Mouse (Mus musculus): ENCODE data around the gene Tpo. TPM values are rescaled to one million over a fixed set of nuclear protein-coding genes. Genes with fewer than 3 reads are reported as not detected.

Tpo gene
- polyA plus RNA-seq, 1 experiment, result 0.68 TPM

DNA sequence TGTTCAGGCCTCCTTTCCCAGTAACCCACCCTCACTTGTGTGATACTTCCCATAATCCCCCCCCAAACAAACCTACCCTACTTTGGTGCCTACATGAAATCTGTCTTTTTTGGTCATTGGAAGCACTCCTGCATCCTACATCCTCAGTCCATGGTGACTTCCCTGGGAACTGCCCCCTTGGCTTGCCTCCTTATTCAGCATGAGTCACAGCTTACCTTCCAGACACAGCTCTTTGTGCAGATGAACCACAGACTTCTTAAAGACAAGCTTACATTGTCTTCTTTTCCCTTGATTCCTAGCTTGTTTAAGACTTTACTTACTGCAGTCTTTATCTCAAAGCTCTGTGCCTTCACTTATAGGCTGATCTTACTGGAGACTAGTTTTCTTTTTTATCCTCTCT lies 112.0 kb downstream of the Tpo start:
- no peak for TF ChIP-seq POLR2A (IDR thresholded peaks at IDR 0.05; ENCODE audit: control insufficient read depth, low read depth, low read length)
- no peak for TF ChIP-seq CTCF (IDR thresholded peaks at IDR 0.05; ENCODE audit: control insufficient read depth, insufficient read depth, insufficient replicate concordance, low read depth, low read length)
- H3K36me3 ChIP-seq (ENCODE audit: control insufficient read depth, insufficient read depth, low read length), result no peaks in the 10 kb centered on the region

DNA sequence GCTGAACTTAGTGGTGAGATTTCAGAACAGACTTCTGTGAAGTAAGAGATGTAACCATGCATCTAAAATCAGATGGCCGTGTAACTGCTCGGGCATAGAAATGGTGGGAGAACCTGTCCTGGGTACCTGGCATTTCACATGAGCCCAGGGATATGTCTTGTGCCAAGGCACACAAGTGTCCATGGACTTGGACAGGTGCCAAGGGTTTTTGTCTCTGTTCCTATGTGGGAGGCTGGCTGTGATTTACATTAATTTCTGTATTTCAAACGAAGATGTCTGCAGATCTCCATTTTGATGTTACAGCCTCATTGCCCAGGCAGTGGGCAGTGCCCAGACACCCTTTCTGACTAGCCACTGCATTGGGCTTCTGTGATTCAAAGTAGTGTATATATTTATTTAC lies 115.3 kb downstream of the Tpo start:
- no peaks in the 10 kb centered on the region for H3K4me1 ChIP-seq (ENCODE audit: control insufficient read depth, insufficient read depth, low read length)
- no peaks in the 10 kb centered on the region for H3K27me3 ChIP-seq (ENCODE audit: control insufficient read depth, insufficient read depth, low read length)
- no peaks in the 10 kb centered on the region for H3K36me3 ChIP-seq (ENCODE audit: control insufficient read depth, insufficient read depth, low read length)
- H3K27ac ChIP-seq (ENCODE audit: control insufficient read depth, insufficient read depth, low read depth, low read length), result no peak overlapping the region
- TF ChIP-seq POLR2A (IDR thresholded peaks at IDR 0.05; ENCODE audit: control insufficient read depth, low read depth, low read length), result no peak
- no peak for TF ChIP-seq CTCF (IDR thresholded peaks at IDR 0.05; ENCODE audit: control insufficient read depth, insufficient read depth, insufficient replicate concordance, low read depth, low read length)
- no peak overlapping the region for H3K4me3 ChIP-seq (ENCODE audit: control insufficient read depth, low read depth, low read length)

More for the DNA sequence above, 112.0 kb downstream of the Tpo start:
- H3K27ac ChIP-seq (ENCODE audit: control insufficient read depth, insufficient read depth, low read depth, low read length), result no peak overlapping the region
- H3K27me3 ChIP-seq (ENCODE audit: control insufficient read depth, insufficient read depth, low read length), result no peaks in the 10 kb centered on the region
- no peaks in the 10 kb centered on the region for H3K4me1 ChIP-seq (ENCODE audit: control insufficient read depth, insufficient read depth, low read length)
- no peak overlapping the region for H3K4me3 ChIP-seq (ENCODE audit: control insufficient read depth, low read depth, low read length)

DNA sequence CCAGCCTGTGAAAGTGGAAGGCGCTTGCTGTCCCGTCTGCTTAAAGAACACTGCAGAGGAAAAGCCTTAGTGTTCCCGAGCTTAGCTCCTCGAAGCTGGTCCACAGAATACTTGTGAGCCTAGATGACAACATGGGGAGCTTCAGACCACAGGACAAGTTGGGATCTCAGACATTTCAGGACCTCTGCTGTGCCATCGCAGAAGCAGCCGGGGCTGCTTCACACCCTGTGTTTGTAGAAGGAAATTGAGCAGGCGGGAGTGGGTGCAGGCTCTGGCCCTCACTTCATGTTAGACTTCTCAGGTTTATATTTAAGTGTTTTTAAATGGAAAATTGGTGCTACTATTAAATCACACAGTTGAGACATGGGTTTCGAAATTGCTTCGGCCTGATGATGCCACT lies 116.9 kb downstream of the Tpo start:
- H3K4me3 ChIP-seq (ENCODE audit: control insufficient read depth, low read depth, low read length), result no peak overlapping the region
- TF ChIP-seq POLR2A (IDR thresholded peaks at IDR 0.05; ENCODE audit: control insufficient read depth, low read depth, low read length) (no peak), CTCF (IDR thresholded peaks at IDR 0.05; ENCODE audit: control insufficient read depth, insufficient read depth, insufficient replicate concordance, low read depth, low read length) (no peak)
- H3K27me3 ChIP-seq (ENCODE audit: control insufficient read depth, insufficient read depth, low read length), result no peaks in the 10 kb centered on the region
- H3K27ac ChIP-seq (ENCODE audit: control insufficient read depth, insufficient read depth, low read depth, low read length), result no peak overlapping the region
- H3K36me3 ChIP-seq (ENCODE audit: control insufficient read depth, insufficient read depth, low read length), result no peaks in the 10 kb centered on the region
- no peaks in the 10 kb centered on the region for H3K4me1 ChIP-seq (ENCODE audit: control insufficient read depth, insufficient read depth, low read length)

DNA sequence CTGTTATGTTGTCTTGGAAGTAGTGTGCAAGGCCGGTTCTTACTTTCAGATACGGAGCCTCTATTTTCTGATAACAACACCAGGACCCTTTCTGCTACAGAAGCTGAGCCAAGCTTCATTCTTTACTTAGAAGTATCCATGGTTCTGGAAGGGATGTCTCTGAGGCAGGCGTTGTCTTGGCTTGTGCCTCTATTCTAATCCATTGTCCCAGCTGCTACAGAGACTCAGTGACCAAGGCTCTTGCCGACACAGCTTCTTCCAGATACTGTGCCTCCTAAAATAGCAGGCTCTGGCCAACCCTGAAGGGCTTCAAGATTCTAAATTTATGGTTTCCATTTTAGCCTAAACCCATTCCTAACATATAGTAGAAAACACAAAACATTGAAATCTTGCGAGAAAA lies 123.7 kb downstream of the Tpo start:
- H3K27ac ChIP-seq (ENCODE audit: control insufficient read depth, insufficient read depth, low read depth, low read length), result no peak overlapping the region
- no peaks in the 10 kb centered on the region for H3K36me3 ChIP-seq (ENCODE audit: control insufficient read depth, insufficient read depth, low read length)
- H3K4me1 ChIP-seq (ENCODE audit: control insufficient read depth, insufficient read depth, low read length), result no peaks in the 10 kb centered on the region
- no peaks in the 10 kb centered on the region for H3K27me3 ChIP-seq (ENCODE audit: control insufficient read depth, insufficient read depth, low read length)
- TF ChIP-seq CTCF (IDR thresholded peaks at IDR 0.05; ENCODE audit: control insufficient read depth, insufficient read depth, insufficient replicate concordance, low read depth, low read length) (no peak), POLR2A (IDR thresholded peaks at IDR 0.05; ENCODE audit: control insufficient read depth, low read depth, low read length) (no peak)
- no peak overlapping the region for H3K4me3 ChIP-seq (ENCODE audit: control insufficient read depth, low read depth, low read length)

DNA sequence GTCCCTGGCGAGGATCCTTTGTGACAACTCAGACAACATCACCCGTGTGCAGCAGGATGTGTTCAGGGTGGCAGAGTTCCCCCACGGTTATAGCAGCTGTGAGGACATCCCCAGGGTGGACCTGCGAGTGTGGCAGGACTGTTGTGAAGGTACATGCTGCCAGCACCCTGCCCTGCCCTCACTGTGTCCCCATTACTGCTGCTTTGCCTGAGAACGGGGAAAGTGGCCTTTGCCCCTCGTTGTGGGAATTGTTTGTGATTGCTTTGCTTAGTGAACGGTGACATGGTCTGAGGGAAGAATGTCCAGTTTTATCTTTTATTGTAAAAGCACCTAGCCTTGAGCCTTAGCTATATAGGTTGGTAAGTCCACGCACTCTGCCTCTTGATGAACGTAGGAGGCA lies 125.8 kb downstream of the Tpo start:
- H3K4me1 ChIP-seq (ENCODE audit: control insufficient read depth, insufficient read depth, low read length), result no peaks in the 10 kb centered on the region
- H3K27me3 ChIP-seq (ENCODE audit: control insufficient read depth, insufficient read depth, low read length), result no peaks in the 10 kb centered on the region
- H3K36me3 ChIP-seq (ENCODE audit: control insufficient read depth, insufficient read depth, low read length), result no peaks in the 10 kb centered on the region
- no peak overlapping the region for H3K27ac ChIP-seq (ENCODE audit: control insufficient read depth, insufficient read depth, low read depth, low read length)
- TF ChIP-seq CTCF (IDR thresholded peaks at IDR 0.05; ENCODE audit: control insufficient read depth, insufficient read depth, insufficient replicate concordance, low read depth, low read length), result no peak
- no peak for TF ChIP-seq POLR2A (IDR thresholded peaks at IDR 0.05; ENCODE audit: control insufficient read depth, low read depth, low read length)
- no peak overlapping the region for H3K4me3 ChIP-seq (ENCODE audit: control insufficient read depth, low read depth, low read length)

Other genes with a start within 250 kb of the Tpo start
- 3.9 and 4.0 TPM in 2 replicates for gene Pxdn, start 195.0 kb downstream of the Tpo start, polyA plus RNA-seq (2012; rRNA removed)
- 0.84 and 0.94 TPM in 2 replicates for gene Sntg2, start 240.8 kb upstream of the Tpo start, polyA plus RNA-seq (2012; rRNA removed)